Mouse (Mus musculus) neutrophil, adult 5-6 weeks (primary cell): Measurements from ENCODE around the gene Gemin5. TPM values are rescaled to one million over a fixed set of nuclear protein-coding genes. Genes with fewer than 3 reads are reported as not detected.

Source experiments
- ATAC-seq: fragments of 151-379, 151-347 bp; 2 replicates; pipeline ENCODE4 v1.8.0; 2017; ENCODE audit warnings: mild to moderate bottlenecking, moderate TSS enrichment; ENCODE audit not compliant: insufficient number of reproducible peaks, poor library complexity, low FRiP score, severe bottlenecking; ENCODE audit errors: extremely low read depth
- total RNA-seq: library from RNA; stranded (forward); fragments of 200-1000 nt; gene quantifications from 2 replicates; pipeline ENCODE4 v1.2.3, GENCODE M21; 2017

Gemin5 gene
- total RNA-seq, 1 experiment from 2014 or later = 10.5 TPM

- no peak for ATAC-seq
Observed at GRCm38 (mm10) chr11:58095561-58095960, 72.8 kb downstream of the Gemin5 start.

- ATAC-seq = no peak
Observed at GRCm38 (mm10) chr11:58094766-58095165, 73.6 kb downstream of the Gemin5 start.

- no peak for ATAC-seq
Observed at GRCm38 (mm10) chr11:58093021-58093528, 75.3 kb downstream of the Gemin5 start, which contains the start of gene Gm12248. TSS of gene Gm12248 (minus strand) at chr11:58093134.

GRCm38 (mm10) chr11:58092541-58092940 lies 75.8 kb downstream of the Gemin5 start:
- ATAC-seq = no peak

- no peak for ATAC-seq
Observed at GRCm38 (mm10) chr11:58081716-58082115, 86.6 kb downstream of the Gemin5 start.

- ATAC-seq = no peak
Observed at GRCm38 (mm10) chr11:58077270-58077669, 91.1 kb downstream of the Gemin5 start.

GRCm38 (mm10) chr11:58072978-58073377 lies 95.4 kb downstream of the Gemin5 start:
- ATAC-seq = no peak

Other genes with a start within 250 kb of the Gemin5 start
- 37.7 and 42.5 TPM in 2 replicates for gene Larp1, start 159.5 kb downstream of the Gemin5 start, total RNA-seq
- not detected in 2 replicates for gene Gm12248, start 75.4 kb downstream of the Gemin5 start, total RNA-seq
- 63.9 and 75.6 TPM in 2 replicates for gene Cnot8, start 64.4 kb downstream of the Gemin5 start, total RNA-seq
- gene Mrpl22, start 3.1 kb upstream of the Gemin5 start, total RNA-seq = 14.1 and 25.3 TPM in 2 replicates
- 43.5 and 46.2 TPM in 2 replicates for gene Igtp, start 31.0 kb upstream of the Gemin5 start, total RNA-seq
- 53.7 and 66.7 TPM in 2 replicates for gene Irgm2, start 31.1 kb upstream of the Gemin5 start, total RNA-seq
- gene 4930438A08Rik, start 106.3 kb upstream of the Gemin5 start, total RNA-seq = 0.98 TPM in 1 of 2 replicates, not detected in the other
- 18.3 and 21.7 TPM in 2 replicates for gene Zfp692, start 138.5 kb upstream of the Gemin5 start, total RNA-seq
- 27.3 and 36.1 TPM in 2 replicates for gene Zfp672, start 161.8 kb upstream of the Gemin5 start, total RNA-seq
- 20.5 and 34.0 TPM in 2 replicates for gene Sh3bp5l, start 162.2 kb upstream of the Gemin5 start, total RNA-seq
- not detected in 2 replicates for gene Lypd8, start 210.5 kb upstream of the Gemin5 start, total RNA-seq